Mouse (Mus musculus): Measurements from ENCODE around the gene Raet1d. TPM values are rescaled to one million over a fixed set of nuclear protein-coding genes. Genes with fewer than 3 reads are reported as not detected.
A peak's percentile ranks its signal among the peaks of the same experiment; 100 is the strongest.

Gene Raet1d
- total RNA-seq, 1 experiment from 2014 or later: not detected

DNA sequence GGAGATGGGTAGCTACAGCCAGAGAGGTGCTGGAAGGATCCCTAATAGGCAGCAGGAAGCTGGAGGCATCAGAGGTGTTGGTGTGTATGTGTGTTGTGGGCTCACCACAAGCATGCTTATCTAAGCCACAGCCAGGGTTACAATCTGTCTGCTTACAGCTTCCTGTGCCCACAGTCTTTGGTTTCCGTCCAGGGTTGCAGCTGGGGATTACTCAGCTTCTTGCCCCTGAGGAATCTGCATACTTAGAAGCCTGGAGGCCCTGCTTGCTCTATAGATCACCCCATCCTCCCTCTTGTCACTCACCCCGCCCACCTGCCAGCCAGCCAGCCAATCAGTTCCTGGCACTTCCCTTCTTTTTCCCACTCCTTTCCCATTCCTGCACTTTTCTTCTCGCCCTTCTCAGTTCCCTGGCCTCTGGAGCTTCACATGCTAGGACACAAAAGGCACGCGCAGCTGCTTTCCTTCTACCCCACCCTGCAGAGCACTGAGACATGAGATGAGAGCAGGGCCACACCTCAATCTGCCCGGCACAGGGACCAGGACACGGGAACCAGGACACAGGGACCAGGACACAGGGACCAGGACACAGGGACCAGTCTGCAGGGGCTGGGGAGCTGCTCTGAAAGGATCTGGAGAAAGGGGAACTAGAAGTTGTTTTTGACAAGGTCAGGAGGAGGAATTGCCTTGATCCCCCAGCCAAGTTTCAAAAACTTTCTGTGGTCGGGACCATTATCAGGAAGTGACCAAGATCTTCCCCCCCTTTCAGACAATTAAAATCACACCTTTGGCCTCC is 53.5 kb downstream of the Raet1d start:
- ATAC-seq (replicated peaks in 1 of 2; ENCODE audit: insufficient read depth in 1 of 2, low FRiP score in 2 of 2, low TSS enrichment in 1 of 2, low read depth in 1 of 2, poor library complexity in 2 of 2, severe bottlenecking in 2 of 2): peak; percentile 89 to 97

Other genes with a start within 250 kb of the Raet1d start
- gene E030030I06Rik, start 211.3 kb upstream of the Raet1d start, total RNA-seq (2017): 1.7 and 5.8 TPM in 2 replicates
- not detected in 2 replicates for gene Raet1e, start 202.0 kb upstream of the Raet1d start, total RNA-seq (2017)
- not detected in 2 replicates for gene H60b, start 202.0 kb upstream of the Raet1d start, total RNA-seq (2017)

Data from hematopoietic stem cell, adult 5-6 weeks (primary cell).